Mouse (Mus musculus): ENCODE data around the gene Prkaca.
"Not testable (repeated sequence)": the region's sequence is repeated elsewhere in the genome, so short reads cannot be mapped to it uniquely, and the experiment has no call there.

Prkaca gene

GRCm38 (mm10) chr8:83976101-83976630 lies 3.4 kb downstream of the Prkaca start:
- DNase-seq (ENCODE audit: low read depth), result peak; percentile 74

DNA sequence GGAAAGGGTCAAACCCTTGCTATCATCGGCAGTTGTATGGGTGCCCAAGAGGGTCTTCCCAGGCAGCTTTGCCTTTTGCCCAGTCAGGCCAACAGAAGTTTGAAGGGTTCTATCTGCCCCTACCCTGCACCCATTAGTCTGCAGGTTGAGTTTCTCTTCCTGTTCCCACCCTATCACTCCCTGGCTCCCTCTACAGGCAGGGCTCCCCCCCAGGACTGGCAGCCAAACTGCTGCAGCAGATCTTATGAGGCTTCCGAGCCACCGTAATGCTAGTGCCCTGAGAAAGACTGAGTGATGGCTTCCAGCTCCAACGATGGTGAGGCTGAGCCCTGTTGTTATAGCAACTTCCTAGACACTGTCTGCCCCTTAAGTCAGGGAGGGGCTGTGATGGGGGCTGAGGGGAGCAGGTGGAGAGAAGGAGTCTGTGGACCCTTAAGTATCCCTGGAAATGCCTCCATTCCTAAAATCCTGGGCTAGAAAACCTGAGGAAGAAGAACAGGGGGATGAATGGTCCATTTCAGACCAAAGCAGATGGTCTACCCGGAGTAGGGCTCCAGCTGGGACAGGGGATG lies 4.1 kb downstream of the Prkaca start:
- DNase-seq (ENCODE audit: low read depth), result peak; percentile 42

- peak; percentile 26 for DNase-seq (ENCODE audit: low read depth)
Measured at GRCm38 (mm10) chr8:83977646-83978045, 4.9 kb downstream of the Prkaca start.

DNA sequence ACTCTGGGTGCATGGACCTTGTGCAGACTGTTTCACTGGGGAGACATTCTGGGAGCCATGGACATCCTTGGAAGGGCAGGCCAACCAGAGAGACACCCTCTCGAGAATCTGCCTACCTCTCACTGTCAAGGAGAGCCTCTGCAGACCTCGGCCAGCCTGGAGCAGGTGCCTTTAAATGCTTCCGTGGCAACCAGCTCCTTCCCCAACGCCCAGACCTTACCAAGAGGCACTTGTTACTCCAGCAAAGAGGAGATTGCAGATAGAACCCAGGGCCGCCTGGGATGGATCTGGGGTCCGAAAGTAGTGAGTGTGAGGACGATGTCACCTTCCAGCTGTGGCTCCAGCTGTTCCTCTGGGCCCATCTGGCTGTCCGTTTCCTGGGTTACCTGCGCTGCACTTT lies 5.4 kb downstream of the Prkaca start:
- DNase-seq (ENCODE audit: low read depth), result no peak

- DNase-seq (ENCODE audit: low read depth), result no peak
Measured at GRCm38 (mm10) chr8:83980250-83980649, 7.5 kb downstream of the Prkaca start.

GRCm38 (mm10) chr8:83980845-83981244 lies 8.1 kb downstream of the Prkaca start:
- DNase-seq (ENCODE audit: low read depth), result no peak

DNA sequence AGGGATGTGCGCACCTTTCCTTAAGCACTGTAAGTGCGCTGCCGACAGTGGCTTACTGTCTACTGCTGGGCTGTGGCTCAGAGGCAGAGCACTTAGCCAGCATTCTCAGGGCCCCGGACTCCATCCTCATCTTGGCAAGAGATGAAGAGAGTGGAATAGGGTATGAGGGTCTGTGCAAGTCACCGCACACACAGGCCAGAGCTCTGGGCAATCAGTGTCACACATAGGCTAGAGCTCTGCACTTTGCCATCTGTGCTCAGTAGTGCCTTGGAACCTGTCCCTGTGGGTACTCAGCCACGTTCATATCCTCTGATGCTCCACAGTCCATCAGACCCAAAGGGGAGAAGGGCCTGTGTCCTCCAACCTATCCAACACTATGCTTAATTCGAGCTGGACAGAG lies 8.7 kb downstream of the Prkaca start:
- no peak for DNase-seq (ENCODE audit: low read depth)

DNA sequence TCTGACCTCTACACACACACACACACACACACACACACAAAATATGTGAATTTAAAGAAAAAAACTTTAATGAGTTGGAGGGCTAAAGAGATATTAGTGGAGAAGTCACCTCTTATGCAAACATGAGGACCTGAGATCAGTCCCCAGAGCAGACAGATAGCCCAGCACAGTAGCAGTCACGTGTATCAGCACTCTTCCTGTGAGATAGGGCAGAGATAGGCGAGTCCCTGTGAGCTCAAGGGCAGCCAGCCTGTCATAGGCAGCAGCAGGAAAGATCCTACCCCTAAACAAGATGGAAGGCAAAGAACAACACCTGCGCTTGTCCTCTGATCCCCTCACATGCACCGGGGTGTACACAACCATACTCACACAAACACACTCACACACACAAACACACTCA lies 9.7 kb downstream of the Prkaca start:
- no peak for DNase-seq (ENCODE audit: low read depth)

DNA sequence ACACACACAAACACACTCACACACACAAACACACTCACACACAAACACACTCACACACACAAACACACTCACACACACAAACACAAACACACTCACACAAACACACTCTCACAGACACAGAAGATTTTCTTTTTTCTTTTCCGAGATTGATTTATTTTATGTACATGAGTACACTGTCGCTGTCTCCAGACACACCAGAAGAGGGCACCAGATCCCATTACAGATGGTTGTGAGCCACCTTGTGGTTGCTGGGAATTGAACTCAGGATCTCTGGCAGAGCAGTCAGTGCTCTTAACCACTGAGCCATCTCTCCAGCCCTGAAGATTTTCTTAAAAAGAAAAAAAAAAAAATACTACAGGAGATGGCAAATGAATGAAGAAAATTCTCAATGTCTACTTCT lies 10.4 kb downstream of the Prkaca start:
- not testable (repeated sequence) for DNase-seq (ENCODE audit: low read depth)

DNA sequence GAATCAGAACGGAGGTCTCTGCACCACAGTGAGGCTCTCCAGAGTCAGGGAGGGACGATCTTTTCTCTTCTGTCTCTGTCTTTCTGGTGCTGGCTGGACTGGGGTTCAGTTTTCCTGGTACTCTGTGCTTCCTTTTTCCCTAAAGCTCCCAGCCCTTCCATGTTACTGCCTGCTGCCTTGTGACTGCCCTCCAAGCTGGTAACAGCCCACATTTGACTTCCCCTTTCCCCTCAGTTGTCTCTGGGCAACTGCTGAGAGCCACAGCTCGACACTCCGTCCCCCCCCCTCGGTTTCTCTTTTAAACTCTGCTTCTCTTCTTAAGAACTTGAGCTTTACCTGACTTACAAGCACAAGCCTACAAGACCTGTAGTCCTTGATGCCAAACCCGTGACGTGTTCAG lies 16.4 kb downstream of the Prkaca start:
- DNase-seq (ENCODE audit: low read depth), result no peak

DNA sequence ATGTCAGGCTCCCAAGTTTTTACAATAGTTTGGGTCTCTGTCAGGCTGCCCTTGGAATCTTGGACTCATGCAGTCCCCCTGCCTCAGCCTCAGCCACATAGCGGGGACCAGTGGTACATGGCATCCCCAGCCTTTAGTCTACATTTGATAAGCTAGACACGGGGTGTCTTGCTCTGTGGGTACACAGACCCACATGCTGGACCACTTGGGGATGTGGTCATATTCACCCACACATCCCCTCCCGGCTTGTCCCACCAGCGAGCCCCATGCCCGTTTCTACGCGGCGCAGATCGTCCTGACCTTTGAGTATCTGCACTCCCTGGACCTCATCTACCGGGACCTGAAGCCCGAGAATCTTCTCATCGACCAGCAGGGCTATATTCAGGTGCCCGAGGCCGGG lies 17.4 kb downstream of the Prkaca start:
- DNase-seq (ENCODE audit: low read depth), result no peak

- DNase-seq (ENCODE audit: low read depth), result no peak
Measured at GRCm38 (mm10) chr8:83992488-83992887, 19.7 kb downstream of the Prkaca start.

GRCm38 (mm10) chr8:83994030-83994429 lies 21.2 kb downstream of the Prkaca start:
- DNase-seq (ENCODE audit: low read depth), result no peak

GRCm38 (mm10) chr8:83995973-83996372 lies 23.2 kb downstream of the Prkaca start:
- DNase-seq (ENCODE audit: low read depth), result no peak

- DNase-seq (ENCODE audit: low read depth), result peak; percentile 83
Measured at GRCm38 (mm10) chr8:83996567-83997505, 24.0 kb downstream of the Prkaca start.

DNA sequence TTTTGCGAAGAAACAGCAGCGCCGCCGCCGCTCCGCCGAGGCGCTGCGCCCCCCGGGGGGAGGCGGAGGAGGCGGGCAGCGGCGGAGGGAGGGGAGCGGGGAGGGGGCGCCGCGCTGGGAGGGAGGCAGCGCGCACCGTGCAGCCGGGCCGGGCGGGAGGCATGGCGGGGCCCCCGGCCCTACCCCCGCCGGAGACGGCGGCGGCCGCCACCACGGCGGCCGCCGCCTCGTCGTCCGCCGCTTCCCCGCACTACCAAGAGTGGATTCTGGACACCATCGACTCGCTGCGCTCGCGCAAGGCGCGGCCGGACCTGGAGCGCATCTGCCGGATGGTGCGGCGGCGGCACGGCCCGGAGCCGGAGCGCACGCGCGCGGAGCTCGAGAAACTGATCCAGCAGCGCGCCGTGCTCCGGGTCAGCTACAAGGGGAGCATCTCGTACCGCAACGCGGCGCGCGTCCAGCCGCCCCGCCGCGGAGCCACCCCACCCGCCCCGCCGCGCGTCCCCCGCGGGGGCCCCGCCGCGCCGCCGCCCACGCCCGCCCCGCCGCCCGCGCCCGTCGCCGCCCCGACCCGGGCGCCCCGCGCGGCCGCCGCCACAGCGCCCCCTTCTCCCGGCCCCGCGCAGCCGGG lies 24.8 kb downstream of the Prkaca start, which contains the start of gene Samd1:
TSS of gene Samd1 (plus strand) at position 162 of the 631 bp plus-strand sequence.
- peak; percentile 68 for DNase-seq (ENCODE audit: low read depth)

- peak; percentile 85 for DNase-seq (ENCODE audit: low read depth)
Measured at GRCm38 (mm10) chr8:83998231-83999056, 25.7 kb downstream of the Prkaca start.

DNA sequence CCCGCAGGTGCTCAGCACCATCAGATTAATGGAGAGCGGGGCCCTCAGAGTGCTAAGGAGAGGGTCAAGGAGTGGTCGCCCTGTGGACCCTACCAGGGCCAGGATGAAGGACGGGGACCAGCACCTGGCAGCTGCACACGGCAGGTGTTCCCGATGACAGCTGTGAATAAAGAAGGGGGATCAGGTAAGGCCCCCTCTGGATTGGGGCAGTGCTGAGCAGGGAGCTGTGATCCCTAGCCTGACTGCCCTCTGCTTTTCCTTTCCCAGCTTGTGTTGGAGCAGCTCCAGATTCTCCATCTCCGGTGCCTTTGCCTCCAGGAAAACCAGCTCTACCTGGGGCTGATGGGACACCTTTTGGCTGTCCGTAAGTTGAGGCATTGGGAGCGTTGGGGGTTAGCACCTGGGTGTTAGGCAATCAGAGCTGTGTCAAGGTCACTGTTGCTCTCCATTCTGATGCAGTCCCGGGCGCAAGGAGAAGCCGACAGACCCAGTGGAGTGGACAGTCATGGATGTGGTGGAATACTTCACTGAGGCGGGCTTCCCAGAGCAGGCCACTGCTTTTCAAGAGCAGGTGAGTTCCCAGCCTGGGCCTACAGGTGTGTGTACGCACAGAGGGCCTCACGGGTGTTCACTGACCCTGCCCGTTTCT lies 26.4 kb downstream of the Prkaca start:
- no peak for DNase-seq (ENCODE audit: low read depth)

DNA sequence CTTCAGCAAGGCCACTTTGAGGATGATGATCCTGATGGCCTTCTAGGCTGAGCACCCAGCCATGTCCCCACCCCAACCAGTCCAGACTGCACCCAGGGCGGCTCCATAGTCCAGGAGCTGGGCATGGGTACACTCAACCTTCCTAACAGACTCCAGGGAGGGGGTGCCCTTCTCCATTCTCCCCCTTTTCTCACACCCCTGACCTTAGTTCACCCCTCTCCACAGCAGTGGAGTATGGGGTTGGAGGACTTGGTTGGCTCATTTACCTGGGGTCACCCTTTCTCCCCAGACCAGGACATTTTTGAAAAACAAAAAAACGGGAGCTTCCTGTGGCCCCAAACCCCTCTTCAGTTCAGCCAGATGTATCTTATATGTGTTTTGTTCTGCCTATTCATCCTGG lies 27.0 kb downstream of the Prkaca start:
- no peak for DNase-seq (ENCODE audit: low read depth)

DNA sequence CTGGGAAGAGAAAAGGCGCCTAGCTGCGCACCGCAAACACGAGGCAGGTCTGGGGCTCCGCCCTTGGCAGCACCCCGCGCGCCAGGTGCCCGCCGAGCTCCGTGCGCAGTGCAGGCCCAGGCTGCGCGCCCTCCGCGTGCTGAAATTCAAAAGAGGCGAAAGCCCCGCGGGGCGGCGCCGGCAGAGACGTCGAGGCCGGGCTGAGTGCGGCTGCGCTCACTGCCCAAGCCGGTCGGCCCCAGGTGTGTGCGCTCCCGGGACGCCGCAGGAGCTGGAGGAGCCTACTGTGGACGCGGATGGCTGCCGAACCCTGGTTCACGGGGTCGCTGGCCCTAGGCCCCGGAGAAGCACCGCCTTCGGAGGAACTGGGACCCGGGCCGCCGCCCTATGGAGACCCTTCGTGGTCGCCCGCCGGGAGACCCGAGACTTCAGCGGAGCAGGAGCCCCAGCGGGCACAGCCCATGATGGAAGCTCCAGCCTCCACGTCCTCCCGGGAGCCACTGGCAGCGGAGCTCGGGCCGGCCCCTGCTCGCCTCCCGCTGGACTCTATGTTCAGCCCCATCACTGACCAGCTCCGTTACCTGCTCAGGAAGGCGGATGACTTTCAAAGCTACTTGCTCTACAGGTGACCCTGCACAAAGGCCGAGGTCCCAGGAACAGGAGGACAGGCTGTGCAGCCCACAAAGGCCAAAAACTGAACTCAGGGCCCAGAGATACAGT lies 28.6 kb downstream of the Prkaca start, which contains the start of gene 1700067K01Rik:
TSS of gene 1700067K01Rik (plus strand) at position 222 of the 720 bp plus-strand sequence.
- DNase-seq (ENCODE audit: low read depth), result no peak
